Mouse (Mus musculus): ENCODE measurements around the gene Dbx1.

The Dbx1 gene

GRCm38 (mm10) chr7:49636491-49637115, at the start of gene Dbx1:
Dbx1 (minus strand) TSS chr7:49636849.
- DNase-seq (ENCODE audit: low read depth, low spot score): no peak

DNA sequence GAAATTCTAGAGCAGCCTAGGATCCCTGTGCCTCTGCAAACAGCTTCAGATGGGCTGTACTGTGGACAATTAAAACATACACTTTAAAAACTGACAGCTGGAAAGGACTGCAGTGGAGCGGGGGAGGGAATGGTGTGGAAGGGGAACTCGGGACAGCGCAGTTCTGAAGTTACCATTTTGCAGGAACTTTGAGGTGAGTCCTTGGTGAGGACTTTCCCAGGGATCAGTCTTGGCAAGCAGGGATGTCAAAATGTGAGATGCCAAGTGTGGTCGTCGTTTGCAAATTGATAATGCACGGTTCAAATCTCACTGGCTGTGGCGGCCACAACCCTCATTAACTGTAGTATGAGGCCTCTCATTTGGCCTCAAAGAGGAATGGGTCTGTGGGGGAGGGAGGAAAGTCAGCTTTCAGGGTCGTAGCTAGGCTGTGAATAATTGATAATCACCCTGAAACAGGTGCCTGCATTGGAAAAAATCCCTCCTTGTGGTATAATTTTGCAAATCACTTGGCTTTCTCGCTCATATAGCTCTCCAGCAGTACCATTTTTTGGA, 42.3 kb upstream of the Dbx1 start:
- no peak for DNase-seq (ENCODE audit: low read depth, low spot score)

DNA sequence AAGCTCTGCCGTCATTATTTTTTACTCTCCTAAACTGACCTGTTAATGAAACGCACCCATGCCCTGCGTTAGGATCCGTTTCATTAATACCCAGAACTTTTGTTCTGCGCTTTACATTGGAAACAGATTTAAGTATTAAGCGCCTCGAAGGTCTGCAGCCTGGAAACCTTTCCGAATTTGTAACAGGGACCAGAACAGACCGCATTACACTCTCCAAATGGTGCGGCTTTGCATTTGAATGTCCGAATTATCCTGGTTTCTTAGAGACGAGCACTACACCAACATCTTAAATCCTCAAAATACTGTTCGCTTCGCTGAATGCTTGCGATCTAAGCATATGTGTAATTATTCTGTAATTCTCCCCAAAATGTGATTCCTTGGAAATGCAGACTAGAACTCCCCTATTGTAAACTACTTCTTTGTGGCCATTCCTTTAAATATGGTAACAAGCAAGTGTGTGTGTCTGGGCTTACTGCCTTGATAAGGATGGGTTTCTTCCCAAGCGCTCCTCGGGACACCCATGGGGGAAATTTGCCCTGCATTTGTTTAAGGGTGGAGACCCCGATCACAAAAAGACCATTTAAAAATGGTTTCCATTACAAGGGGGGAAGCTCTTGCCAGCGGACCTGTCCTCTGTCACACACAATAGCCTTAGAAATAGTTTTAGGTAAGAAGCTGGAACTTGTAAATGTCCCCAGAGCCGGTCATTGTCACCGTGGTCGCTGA, 41.6 kb upstream of the Dbx1 start:
- DNase-seq (ENCODE audit: low read depth, low spot score): no peak

GRCm38 (mm10) chr7:49677166-49677565, 40.5 kb upstream of the Dbx1 start:
- DNase-seq (ENCODE audit: low read depth, low spot score): no peak

DNA sequence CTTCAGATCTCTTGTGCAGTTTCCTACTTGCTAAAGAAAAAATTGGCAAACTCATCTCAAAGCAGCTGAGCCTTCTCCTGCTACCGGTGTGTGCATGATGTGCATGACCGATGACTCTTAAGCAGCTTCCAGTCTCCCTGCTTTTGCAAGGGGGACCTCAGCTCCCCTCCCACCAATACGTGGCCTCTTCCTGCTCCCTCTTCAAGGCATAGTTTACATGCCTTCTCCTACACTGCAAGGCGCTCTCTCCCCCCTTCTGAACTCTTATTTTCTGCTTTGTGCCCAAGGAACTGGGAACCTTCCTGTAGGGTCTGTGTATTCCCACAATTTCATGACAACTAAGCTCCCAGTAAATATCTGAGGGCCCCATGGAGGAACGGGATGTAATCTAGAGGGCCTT, 40.0 kb upstream of the Dbx1 start:
- no peak for DNase-seq (ENCODE audit: low read depth, low spot score)

GRCm38 (mm10) chr7:49668260-49668857, 31.7 kb upstream of the Dbx1 start:
- no peak for DNase-seq (ENCODE audit: low read depth, low spot score)

DNA sequence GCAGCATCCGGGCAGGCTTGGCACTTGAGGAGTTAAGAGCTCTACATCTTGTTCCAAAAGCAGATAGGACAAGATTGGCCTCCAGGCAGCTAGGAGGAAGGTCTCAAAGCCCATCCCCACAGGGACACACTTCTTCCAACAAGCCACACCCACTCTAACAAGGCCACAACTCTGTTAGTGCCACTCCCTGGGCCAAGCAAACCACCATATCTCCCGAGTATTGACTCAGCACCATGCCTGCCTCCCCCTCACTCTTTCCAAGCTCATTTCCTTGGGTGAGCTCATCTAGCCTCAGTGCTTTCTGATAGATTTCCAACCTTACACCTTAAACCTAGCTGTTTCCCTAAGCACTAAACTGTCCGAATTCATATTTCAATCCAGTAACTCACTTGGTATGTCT, 26.9 kb upstream of the Dbx1 start:
- DNase-seq (ENCODE audit: low read depth, low spot score): no peak

GRCm38 (mm10) chr7:49662492-49663026, 25.9 kb upstream of the Dbx1 start:
- no peak for DNase-seq (ENCODE audit: low read depth, low spot score)

DNA sequence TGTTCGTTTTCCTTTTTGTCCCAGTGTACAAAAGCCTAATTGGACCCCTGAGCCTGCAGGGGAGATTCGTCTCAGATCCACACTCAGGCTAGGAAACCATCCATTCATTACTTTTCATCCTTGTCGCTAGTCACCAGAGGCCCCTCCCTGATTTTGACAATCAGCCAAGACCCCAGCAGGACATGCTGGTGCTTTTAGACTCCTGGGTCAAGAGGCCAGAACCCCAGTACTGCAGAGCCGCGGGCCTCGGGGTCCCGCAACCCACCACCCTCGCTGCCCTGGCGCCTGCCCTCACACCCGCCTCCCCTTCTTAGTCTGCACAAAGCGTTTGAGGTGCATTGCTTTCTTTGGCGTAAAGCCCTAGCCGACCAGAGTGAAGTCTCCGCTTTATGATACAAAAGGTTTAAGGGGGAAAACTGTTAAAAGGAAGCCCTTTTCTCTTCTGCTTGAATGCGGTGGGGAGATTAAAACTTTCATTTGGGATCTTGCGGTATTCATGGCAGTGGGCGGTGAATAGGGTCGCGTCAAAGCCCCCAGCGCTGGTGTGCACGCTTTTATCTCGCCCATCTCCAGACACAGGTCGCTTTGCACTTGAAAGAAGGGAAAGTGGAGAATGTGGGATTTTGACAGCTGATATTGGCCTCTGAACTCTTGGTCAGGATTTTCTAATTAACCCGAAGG, 25.3 kb upstream of the Dbx1 start:
- DNase-seq (ENCODE audit: low read depth, low spot score): no peak

- no peak for DNase-seq (ENCODE audit: low read depth, low spot score)
These were observed 4.2 kb upstream of the Dbx1 start for GRCm38 (mm10) chr7:49640709-49641305.

DNA sequence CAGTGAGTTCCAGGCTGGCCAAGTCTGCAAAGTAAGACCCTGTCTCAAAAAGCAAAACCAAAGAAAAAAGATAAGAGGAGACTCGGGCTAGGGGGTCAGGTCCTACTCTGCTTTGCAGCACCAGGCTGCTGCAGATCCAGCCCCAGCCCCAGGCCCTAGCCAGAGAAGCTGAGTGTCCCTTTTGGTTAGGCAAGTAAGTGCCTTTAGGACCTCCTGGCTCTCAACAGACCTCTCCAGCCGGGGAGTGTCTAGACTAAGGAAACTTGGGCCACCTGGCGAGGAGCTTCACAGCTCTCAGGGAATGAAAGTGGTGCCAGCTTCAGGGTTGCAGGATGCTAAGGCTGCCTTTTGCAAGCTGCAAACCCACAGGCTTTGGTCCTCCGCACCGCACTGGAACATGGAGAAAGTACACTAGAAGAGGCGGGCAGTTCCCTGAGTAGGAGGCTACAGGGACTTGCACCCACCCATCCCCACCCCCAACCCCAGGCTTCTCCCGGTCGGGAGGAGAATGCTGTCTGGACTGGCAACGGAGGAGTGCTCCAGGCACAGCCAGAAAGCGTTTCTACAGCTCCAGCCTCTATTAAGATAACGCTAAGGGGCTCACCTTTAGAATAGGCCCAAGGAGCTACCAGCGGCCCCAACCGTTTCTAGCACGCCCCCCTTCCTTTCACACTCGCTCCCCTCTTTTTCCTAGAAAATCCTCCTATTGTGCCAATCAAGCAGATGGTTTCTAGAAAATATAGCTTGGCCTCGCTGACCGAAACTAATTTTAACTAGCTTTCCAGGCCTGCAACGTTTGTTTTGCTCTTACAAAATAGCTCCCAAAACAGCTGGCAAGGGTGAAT, 3.4 kb upstream of the Dbx1 start:
- no peak for DNase-seq (ENCODE audit: low read depth, low spot score)

DNA sequence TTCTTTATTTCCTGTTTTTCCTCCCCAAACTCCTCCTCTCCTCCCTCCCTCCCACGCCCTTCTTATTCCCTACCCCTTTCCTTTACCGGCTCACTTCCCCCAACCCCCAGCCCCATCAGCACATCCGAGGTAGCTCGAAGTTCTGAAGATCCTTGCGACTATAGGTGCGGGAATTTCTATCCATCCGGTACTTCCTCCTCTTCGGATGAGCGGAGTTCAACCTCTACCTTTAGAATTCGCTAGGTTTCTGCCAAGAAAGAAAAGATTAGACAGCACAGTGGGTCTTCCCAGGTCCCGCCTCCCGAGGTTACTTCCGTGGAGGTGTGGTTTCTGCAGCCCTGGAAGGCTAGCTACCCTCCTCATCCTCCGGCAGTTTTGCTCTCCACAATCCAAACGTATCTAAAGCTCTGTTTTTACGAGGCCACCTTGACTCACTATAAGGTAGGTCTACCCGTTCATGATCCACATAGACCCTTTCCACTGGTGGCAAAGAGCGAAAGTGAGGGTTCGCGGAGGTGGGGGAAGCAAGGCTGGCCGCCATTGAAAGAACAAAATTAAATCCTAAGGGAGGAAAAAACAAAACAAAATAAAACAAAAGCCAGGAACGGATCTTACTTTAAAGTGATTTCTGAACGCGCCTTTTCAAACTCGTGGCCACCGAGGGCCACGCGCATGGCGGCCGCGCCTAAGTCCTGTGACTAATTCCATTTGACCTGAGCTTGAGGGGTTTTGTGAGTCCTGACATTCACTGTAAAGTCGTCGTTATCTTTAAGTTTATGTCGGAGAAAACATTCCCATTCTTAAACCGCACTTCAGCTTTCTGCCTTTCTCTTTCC, 2.5 kb upstream of the Dbx1 start:
- no peak for DNase-seq (ENCODE audit: low read depth, low spot score)

- DNase-seq (ENCODE audit: low read depth, low spot score): no peak
These were observed 1.4 kb upstream of the Dbx1 start for GRCm38 (mm10) chr7:49637851-49638663.

- DNase-seq (ENCODE audit: low read depth, low spot score): no peak
These were observed 632 bp upstream of the Dbx1 start for GRCm38 (mm10) chr7:49637281-49637680.

- DNase-seq (ENCODE audit: low read depth, low spot score): no peak
These were observed 678 bp downstream of the Dbx1 start for GRCm38 (mm10) chr7:49635971-49636370.

- DNase-seq (ENCODE audit: low read depth, low spot score): no peak
These were observed 1.5 kb downstream of the Dbx1 start for GRCm38 (mm10) chr7:49635074-49635621.

GRCm38 (mm10) chr7:49634291-49635073, 2.2 kb downstream of the Dbx1 start:
- DNase-seq (ENCODE audit: low read depth, low spot score): no peak
